Mouse (Mus musculus) lung, postnatal 0 days (tissue): ENCODE measurements around the gene Hcn4. TPM values are rescaled to one million over a fixed set of nuclear protein-coding genes. Genes with fewer than 3 reads are reported as not detected.

ENCODE experiments used
- ATAC-seq: fragments of 200-750 bp; cut with Nextera tagmentation; 2 replicates; pipeline ENCODE4 v1.8.0; 2017; ENCODE audit warnings: moderate library complexity
- DNase-seq: peaks from one replicate; pipeline ENCODE4 v3.0.0-alpha.2; 2016; ENCODE audit warnings: low spot score
- H3K27ac ChIP-seq: fragments of 300-500 bp; sonication (generic); 2 replicates; pipeline ENCODE4 v1.5.1; 2014; ENCODE audit warnings: antibody characterized with exemption, mild to moderate bottlenecking, low read length, mixed read lengths
- H3K27me3 ChIP-seq: fragments of 300-500 bp; sonication (generic); replicated peaks from 2 replicates; pipeline ENCODE4 v1.6.1; 2014; ENCODE audit warnings: low read length, mixed read lengths; ENCODE audit not compliant: insufficient read depth
- H3K36me3 ChIP-seq: fragments of 300-500 bp; sonication (generic); 2 replicates; pipeline ENCODE4 v1.6.1; 2014; ENCODE audit warnings: low read length, mixed read lengths; ENCODE audit not compliant: insufficient read depth
- H3K4me1 ChIP-seq: fragments of 300-500 bp; sonication (generic); 2 replicates; pipeline ENCODE4 v1.6.1; 2014; ENCODE audit warnings: antibody characterized with exemption, low read depth, low read length, mixed read lengths; ENCODE audit not compliant: insufficient read depth
- H3K4me2 ChIP-seq: fragments of 300-500 bp; sonication (generic); replicated peaks from 2 replicates; pipeline ENCODE4 v1.6.1; 2014; ENCODE audit warnings: low read depth, mild to moderate bottlenecking, low read length, moderate library complexity, mixed read lengths
- H3K4me3 ChIP-seq: fragments of 300-500 bp; sonication (generic); 2 replicates; pipeline ENCODE4 v1.5.1; 2014; ENCODE audit warnings: low read depth, low read length
- H3K9ac ChIP-seq: fragments of 300-500 bp; sonication (generic); replicated peaks from 2 replicates; pipeline ENCODE4 v1.6.1; 2014; ENCODE audit warnings: low read depth, mild to moderate bottlenecking
- H3K9me3 ChIP-seq: fragments of 300-500 bp; sonication (generic); 2 replicates; pipeline ENCODE4 v1.6.1; 2016; ENCODE audit warnings: low read length, mixed read lengths
- CTCF ChIP-seq: IDR thresholded peaks from 2 replicates; pipeline ENCODE4 v1.5.1; 2016; ENCODE audit warnings: antibody characterized with exemption, mild to moderate bottlenecking
- EP300 ChIP-seq: IDR thresholded peaks from 2 replicates; pipeline ENCODE4 v1.6.1; 2016; ENCODE audit warnings: antibody characterized with exemption, mild to moderate bottlenecking, control low read depth
- WGBS: fragments of 180-500 bp; shearing (Covaris S2); extraction: QIAGEN DNeasy Blood & Tissue Kit; methylation state at CpG from one replicate; pipeline ENCODE4 v1.1.7; 2014; 5-methylcytosine and 5-hydroxymethylcytosine counted together
- polyA plus RNA-seq: library from polyadenylated mRNA; unstranded; fragments of >200 nt; fragmentation: Nextera tagmentation; extraction: Ambion mirVana; gene quantifications from 2 replicates; pipeline ENCODE4 v1.2.1, GENCODE M21; 2015

Hcn4 gene
- polyA plus RNA-seq, 1 experiment from 2014 or later: 0.06 TPM

GRCm38 (mm10) chr9:58817676-58818075 is 5.5 kb upstream of the Hcn4 start:
- TF ChIP-seq CTCF: no peak
- TF ChIP-seq EP300: no peak
- DNase-seq (no peak), ATAC-seq (no peak)
- H3K27ac ChIP-seq: no peak overlapping the region
- no peak overlapping the region for H3K4me3 ChIP-seq
- no peak overlapping the region for H3K9ac ChIP-seq
- H3K9me3 ChIP-seq: no peaks in the 10 kb centered on the region
- H3K4me2 ChIP-seq: no peak overlapping the region
- no peaks in the 10 kb centered on the region; the same call in 1 of the 2 replicates for H3K4me1 ChIP-seq
- H3K27me3 ChIP-seq: peaks cover 26% of the 10 kb centered on the region
- WGBS: 31% methylated on average over 3 of the region's 3 CpGs
- no peaks in the 10 kb centered on the region for H3K36me3 ChIP-seq

GRCm38 (mm10) chr9:58822431-58823091 is 651 bp upstream of the Hcn4 start:
- ATAC-seq: peak; percentile 48
- DNase-seq: peak; percentile 28
- WGBS: 1% methylated on average over 36 of the region's 62 CpGs
- TF ChIP-seq CTCF: no peak
- TF ChIP-seq EP300: no peak
- Histone ChIP-seq H3K27ac (no peak overlapping the region), H3K9me3 (no peaks in the 10 kb centered on the region), H3K9ac (no peak overlapping the region; the same call in 1 of the 2 replicates), H3K27me3 (peaks cover 56% of the 10 kb centered on the region), H3K4me1 (no peaks in the 10 kb centered on the region; the same call in 1 of the 2 replicates), H3K4me3 (peak overlapping the region; percentile 59), H3K36me3 (no peaks in the 10 kb centered on the region), H3K4me2 (peak overlapping the region; percentile 100)

- 2% methylated on average over 29 of the region's 35 CpGs for WGBS
- peaks cover 56% of the 10 kb centered on the region for H3K27me3 ChIP-seq
These were observed 655 bp downstream of the Hcn4 start for GRCm38 (mm10) chr9:58823918-58824215.

GRCm38 (mm10) chr9:58829627-58830026 is 6.4 kb downstream of the Hcn4 start:
- no peaks in the 10 kb centered on the region for H3K36me3 ChIP-seq
- H3K9me3 ChIP-seq: no peaks in the 10 kb centered on the region
- ATAC-seq: no peak
- no peak overlapping the region for H3K4me3 ChIP-seq
- H3K4me2 ChIP-seq: no peak overlapping the region
- H3K9ac ChIP-seq: no peak overlapping the region
- DNase-seq: no peak
- 51% methylated on average over 4 of the region's 4 CpGs for WGBS
- H3K4me1 ChIP-seq: no peaks in the 10 kb centered on the region
- H3K27ac ChIP-seq: no peak overlapping the region
- peaks cover 11% of the 10 kb centered on the region; the same call in 1 of the 2 replicates for H3K27me3 ChIP-seq
- TF ChIP-seq CTCF: no peak
- TF ChIP-seq EP300: no peak

More at GRCm38 (mm10) chr9:58823918-58824215, 655 bp downstream of the Hcn4 start:
- ATAC-seq (no peak), DNase-seq (no peak)
- Histone ChIP-seq H3K36me3 (no peaks in the 10 kb centered on the region), H3K27ac (no peak overlapping the region), H3K4me3 (peak overlapping the region; percentile 59), H3K9me3 (no peaks in the 10 kb centered on the region), H3K9ac (no peak overlapping the region), H3K4me1 (no peaks in the 10 kb centered on the region; the same call in 1 of the 2 replicates), H3K4me2 (peak overlapping the region; percentile 100)
- TF ChIP-seq EP300 (no peak), CTCF (no peak)

GRCm38 (mm10) chr9:58832939-58833338 is 9.7 kb downstream of the Hcn4 start:
- ATAC-seq: no peak
- no peak overlapping the region for H3K4me3 ChIP-seq
- no peaks in the 10 kb centered on the region for H3K27me3 ChIP-seq
- TF ChIP-seq CTCF (no peak), EP300 (no peak)
- no peak overlapping the region for H3K9ac ChIP-seq
- no peaks in the 10 kb centered on the region for H3K4me1 ChIP-seq
- no peak overlapping the region for H3K27ac ChIP-seq
- no peak overlapping the region for H3K4me2 ChIP-seq
- 59% methylated on average over 3 of the region's 3 CpGs for WGBS
- no peaks in the 10 kb centered on the region for H3K9me3 ChIP-seq
- no peaks in the 10 kb centered on the region for H3K36me3 ChIP-seq
- peak; percentile 20 for DNase-seq

- no peak overlapping the region for H3K9ac ChIP-seq
- no peak for DNase-seq
- no peak overlapping the region for H3K27ac ChIP-seq
These were observed 14.0 kb downstream of the Hcn4 start for GRCm38 (mm10) chr9:58837174-58837573.

More at GRCm38 (mm10) chr9:58837174-58837573, 14.0 kb downstream of the Hcn4 start:
- H3K9me3 ChIP-seq: no peaks in the 10 kb centered on the region
- no peaks in the 10 kb centered on the region for H3K27me3 ChIP-seq
- no peak overlapping the region for H3K4me2 ChIP-seq
- no peak for ATAC-seq
- H3K4me3 ChIP-seq: no peak overlapping the region
- H3K4me1 ChIP-seq: no peaks in the 10 kb centered on the region
- no peaks in the 10 kb centered on the region for H3K36me3 ChIP-seq
- 41% methylated on average over 5 of the region's 5 CpGs for WGBS
- TF ChIP-seq CTCF: no peak
- TF ChIP-seq EP300: no peak
